Comparison of ENCODE assay signal across 19 mouse cellular contexts in genomic region chr9:90196262-90196661, GRCm38 (mm10). TPM values are rescaled to one million over a fixed set of nuclear protein-coding genes. Genes with fewer than 3 reads are reported as not detected.
"Had no signal": no experiment of that assay in that cellular context is flagged by ENCODE, and none has a peak within 500 bp of the region (broad histone marks: within the 10 kb centered on the region; RNA-seq: fewer than 3 reads in every experiment).

No protein-coding gene starts in this region.

- H3K27ac ChIP-seq: liver, embryonic 15.5 days; lung, embryonic 15.5 days; macrophage; midbrain, embryonic 12.5 days; neural tube, embryonic 12.5 days; stomach, embryonic 15.5 days had no signal

- H3K9me3 ChIP-seq: liver, embryonic 15.5 days; lung, embryonic 15.5 days; megakaryocyte, embryonic 14.5 days; midbrain, embryonic 12.5 days; neural tube, embryonic 12.5 days; stomach, embryonic 15.5 days had no signal

- H3K4me1 ChIP-seq: midbrain, embryonic 12.5 days; neural tube, embryonic 12.5 days; stomach, embryonic 15.5 days had no signal

- DNase-seq: liver, postnatal 0 days; lung, adult 2 months; lung, postnatal 14 days; lung, postnatal 36 days; midbrain, embryonic 14.5 days; right cerebral cortex, postnatal 14 days; thymus, adult 2 months; thymus, postnatal 25 days; thymus, postnatal 4 days had no signal

- H3K27me3 ChIP-seq: liver, embryonic 15.5 days; lung, embryonic 15.5 days; midbrain, embryonic 12.5 days; neural tube, embryonic 12.5 days; stomach, embryonic 15.5 days had no signal

- H3K4me2 ChIP-seq: liver, embryonic 15.5 days; lung, embryonic 15.5 days; midbrain, embryonic 12.5 days; neural tube, embryonic 12.5 days; stomach, embryonic 15.5 days had no signal

- H3K36me3 ChIP-seq: liver, embryonic 15.5 days had no signal

- H3K9ac ChIP-seq: liver, embryonic 15.5 days; liver, postnatal 0 days; lung, embryonic 15.5 days; midbrain, embryonic 12.5 days; neural tube, embryonic 12.5 days; stomach, embryonic 15.5 days had no signal

- H3K4me3 ChIP-seq: liver, embryonic 15.5 days; lung, embryonic 15.5 days; megakaryocyte, embryonic 14.5 days; midbrain, embryonic 12.5 days; neural tube, embryonic 12.5 days; stomach, embryonic 15.5 days had no signal

- ATAC-seq: liver, postnatal 0 days had no signal

RNA-seq across cellular contexts. Expression of gene Adamts7, which starts 33.4 kb away (rescaled TPM):
- total RNA-seq: megakaryocyte progenitor cell, adult 5-6 weeks; monocyte, adult 5-6 weeks; neutrophil, adult 5-6 weeks had no signal
- polyA plus RNA-seq: macrophage had no signal
